Mouse (Mus musculus): ENCODE measurements around the gene Wdr89.
"Not testable (repeated sequence)": the region's sequence is repeated elsewhere in the genome, so short reads cannot be mapped to it uniquely, and the experiment has no call there.

Wdr89 gene

GRCm38 (mm10) chr12:75669258-75670106 is at the start of gene Wdr89:
Wdr89 (minus strand) TSS chr12:75669537.
- in situ Hi-C loops (cut with MboI, MseI): loop anchor here (5.0 to 25.0 kb wide), 3 partner anchors 53 to 382 kb away; partner anchors contain the start of gene Ppp2r5e

- in situ Hi-C loops (cut with MboI, MseI): no loop called here
Measured at GRCm38 (mm10) chr12:75713596-75713995, 44.3 kb upstream of the Wdr89 start.

GRCm38 (mm10) chr12:75712905-75713304 is 43.6 kb upstream of the Wdr89 start:
- in situ Hi-C loops (cut with MboI, MseI): not testable (repeated sequence)

- in situ Hi-C loops (cut with MboI, MseI): no loop called here
Measured at GRCm38 (mm10) chr12:75710596-75711376, 41.4 kb upstream of the Wdr89 start.

GRCm38 (mm10) chr12:75709506-75709905 is 40.2 kb upstream of the Wdr89 start:
- in situ Hi-C loops (cut with MboI, MseI): no loop called here

GRCm38 (mm10) chr12:75706670-75707069 is 37.3 kb upstream of the Wdr89 start:
- in situ Hi-C loops (cut with MboI, MseI): no loop called here

- in situ Hi-C loops (cut with MboI, MseI): no loop called here
Measured at GRCm38 (mm10) chr12:75702739-75703122, 33.4 kb upstream of the Wdr89 start.

- in situ Hi-C loops (cut with MboI, MseI): no loop called here
Measured at GRCm38 (mm10) chr12:75702084-75702738, 32.9 kb upstream of the Wdr89 start.

- in situ Hi-C loops (cut with MboI, MseI): no loop called here
Measured at GRCm38 (mm10) chr12:75701173-75702083, 32.1 kb upstream of the Wdr89 start.

- in situ Hi-C loops (cut with MboI, MseI): loop anchor here (5.0 kb wide), 1 partner anchor 79 kb away; no protein-coding TSS in a partner anchor
Measured at GRCm38 (mm10) chr12:75698692-75699091, 29.4 kb upstream of the Wdr89 start.

- in situ Hi-C loops (cut with MboI, MseI): loop anchor here (5.0 kb wide), 1 partner anchor 81 kb away; no protein-coding TSS in a partner anchor
Measured at GRCm38 (mm10) chr12:75695845-75696244, 26.5 kb upstream of the Wdr89 start.

GRCm38 (mm10) chr12:75689003-75689402 is 19.7 kb upstream of the Wdr89 start:
- in situ Hi-C loops (cut with MboI, MseI): no loop called here

GRCm38 (mm10) chr12:75687314-75687713 is 18.0 kb upstream of the Wdr89 start:
- in situ Hi-C loops (cut with MboI, MseI): no loop called here

GRCm38 (mm10) chr12:75684026-75684425 is 14.7 kb upstream of the Wdr89 start:
- in situ Hi-C loops (cut with MboI, MseI): not testable (repeated sequence)

- in situ Hi-C loops (cut with MboI, MseI): no loop called here
Measured at GRCm38 (mm10) chr12:75683598-75683997, 14.3 kb upstream of the Wdr89 start.

- in situ Hi-C loops (cut with MboI, MseI): no loop called here
Measured at GRCm38 (mm10) chr12:75682842-75683241, 13.5 kb upstream of the Wdr89 start.

GRCm38 (mm10) chr12:75681101-75681500 is 11.8 kb upstream of the Wdr89 start:
- in situ Hi-C loops (cut with MboI, MseI): no loop called here

- in situ Hi-C loops (cut with MboI, MseI): loop anchor here (5.0 kb wide), 1 partner anchor 94 kb away; no protein-coding TSS in a partner anchor
Measured at GRCm38 (mm10) chr12:75678393-75678792, 9.1 kb upstream of the Wdr89 start.

GRCm38 (mm10) chr12:75672630-75673029 is 3.3 kb upstream of the Wdr89 start:
- in situ Hi-C loops (cut with MboI, MseI): loop anchor here (5.0 to 25.0 kb wide), 2 partner anchors 50 to 385 kb away; no protein-coding TSS in a partner anchor

- in situ Hi-C loops (cut with MboI, MseI): loop anchor here (5.0 to 25.0 kb wide), 2 partner anchors 50 to 385 kb away; no protein-coding TSS in a partner anchor
Measured at GRCm38 (mm10) chr12:75671759-75672315, 2.5 kb upstream of the Wdr89 start.

Data from regulatory T cell (primary cell).